Mouse (Mus musculus): ENCODE measurements around the gene Phf19.

The Phf19 gene

GRCm38 (mm10) chr2:34938269-34939208, 24.7 kb upstream of the Phf19 start:
- no peak for DNase-seq

GRCm38 (mm10) chr2:34937460-34937859, 23.6 kb upstream of the Phf19 start:
- DNase-seq, result peak in 1 of 2 experiments; percentile 48

GRCm38 (mm10) chr2:34927320-34927719, 13.5 kb upstream of the Phf19 start:
- DNase-seq, result no peak

GRCm38 (mm10) chr2:34922729-34923128, 8.9 kb upstream of the Phf19 start:
- no peak for DNase-seq

- no peak for DNase-seq
Measured at GRCm38 (mm10) chr2:34920144-34920543, 6.3 kb upstream of the Phf19 start.

- no peak for DNase-seq
Measured at GRCm38 (mm10) chr2:34915103-34915502, 1.3 kb upstream of the Phf19 start.

GRCm38 (mm10) chr2:34914823-34915082, 927 bp upstream of the Phf19 start:
- DNase-seq, result no peak

- DNase-seq, result peak in 1 of 2 experiments; percentile 7
Measured at GRCm38 (mm10) chr2:34914069-34914822, 420 bp upstream of the Phf19 start.

- no peak for DNase-seq
Measured at GRCm38 (mm10) chr2:34912613-34913012, 1.2 kb downstream of the Phf19 start.

GRCm38 (mm10) chr2:34911871-34912270, 2.0 kb downstream of the Phf19 start:
- no peak for DNase-seq

GRCm38 (mm10) chr2:34909719-34910118, 4.1 kb downstream of the Phf19 start:
- DNase-seq, result no peak

GRCm38 (mm10) chr2:34906861-34907604, 6.8 kb downstream of the Phf19 start:
- DNase-seq, result peak; percentile 47 to 55

- peak in 1 of 2 experiments; percentile 11 for DNase-seq
Measured at GRCm38 (mm10) chr2:34906426-34906825, 7.4 kb downstream of the Phf19 start.

GRCm38 (mm10) chr2:34904849-34905542, 8.8 kb downstream of the Phf19 start:
- peak; percentile 99 to 100 for DNase-seq

GRCm38 (mm10) chr2:34903652-34904405, 10.0 kb downstream of the Phf19 start:
- no peak for DNase-seq

- no peak for DNase-seq
Measured at GRCm38 (mm10) chr2:34903191-34903590, 10.6 kb downstream of the Phf19 start.

- DNase-seq, result peak; percentile 44 to 57
Measured at GRCm38 (mm10) chr2:34902731-34903130, 11.1 kb downstream of the Phf19 start.

GRCm38 (mm10) chr2:34901726-34902125, 12.1 kb downstream of the Phf19 start:
- no peak for DNase-seq

- no peak for DNase-seq
Measured at GRCm38 (mm10) chr2:34900412-34900811, 13.4 kb downstream of the Phf19 start.

- no peak for DNase-seq
Measured at GRCm38 (mm10) chr2:34899682-34900081, 14.1 kb downstream of the Phf19 start.

GRCm38 (mm10) chr2:34897820-34898219, 16.0 kb downstream of the Phf19 start:
- DNase-seq, result peak; percentile 58

Measured in kidney, adult 8-10 months (tissue).